Mouse (Mus musculus): ENCODE results near the gene Bpifc.

DNA sequence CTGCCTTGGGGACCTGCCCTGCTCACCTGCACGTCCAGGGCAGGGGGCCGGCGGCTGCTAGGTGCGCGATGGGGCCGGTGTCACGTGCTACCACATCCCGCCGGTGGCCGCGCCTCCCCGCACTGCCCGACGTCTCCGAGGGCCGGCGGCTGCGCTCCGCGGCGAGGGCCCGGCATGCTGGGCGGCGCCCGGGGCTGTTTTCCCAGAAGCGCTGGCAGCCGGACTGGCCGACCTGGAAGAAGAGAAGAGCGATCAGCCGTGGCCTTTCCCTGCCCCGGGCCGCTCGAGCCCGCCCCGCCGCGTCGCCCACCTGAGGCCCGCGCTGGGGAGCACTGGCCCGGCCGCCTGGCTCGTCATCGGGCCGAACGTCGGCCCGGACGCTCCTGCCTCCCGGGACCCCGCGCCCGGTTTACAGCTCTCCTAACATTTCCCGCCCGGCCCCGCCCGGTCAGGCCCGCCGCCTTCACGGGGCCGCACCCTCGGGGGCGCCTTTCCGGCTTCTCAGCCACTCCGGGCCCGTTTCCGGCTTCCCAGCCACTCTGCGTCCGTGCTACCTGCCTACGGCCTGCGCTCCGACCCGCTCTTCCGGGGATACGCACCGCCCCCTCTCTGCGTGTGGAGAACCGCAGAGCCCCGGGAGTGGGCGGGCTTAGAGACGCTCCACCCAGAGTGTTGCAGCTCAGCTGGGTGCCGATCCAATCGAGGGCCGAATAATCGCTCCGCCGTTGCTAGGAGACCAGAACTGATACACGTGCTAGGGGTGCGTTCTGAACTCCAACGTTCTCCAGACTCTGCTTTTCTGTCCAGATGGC is 95.0 kb downstream of the Bpifc start, which contains the start of gene Prdm4:
- TF ChIP-seq GATA1 (IDR thresholded peaks at IDR 0.05; ENCODE audit: low read length) (no peak), TAL1 (IDR thresholded peaks at IDR 0.05; ENCODE audit: low read length) (no peak)
